Mouse (Mus musculus) MEL (cell line): ENCODE data around the gene Kcnq4. TPM values are rescaled to one million over a fixed set of nuclear protein-coding genes. Genes with fewer than 3 reads are reported as not detected.

ENCODE experiments used
- DNase-seq: peaks from one replicate; pipeline ENCODE4 v3.0.0; 2011; ENCODE audit warnings: low read depth, low spot score
- H3K27ac ChIP-seq: 2 replicates; pipeline ENCODE4 v1.5.1; 2012; ENCODE audit warnings: low read depth, mild to moderate bottlenecking, control low read depth, low read length, moderate library complexity; ENCODE audit not compliant: control insufficient read depth
- H3K27me3 ChIP-seq, 2 experiments: fragments of 150-350 bp in 1 of 2; sonication (generic) in 1 of 2; 2 replicates each; pipeline ENCODE4 v1.6.1; 2012; ENCODE audit warnings: low read length in 2 of 2, mild to moderate bottlenecking in 2 of 2, improper control_type of control experiment in 1 of 2, moderate library complexity in 1 of 2; ENCODE audit not compliant: insufficient read depth in 2 of 2, control insufficient read depth in 1 of 2
- H3K36me3 ChIP-seq, 2 experiments: 2 replicates each; pipeline ENCODE4 v1.6.1; 2012 to 2014; ENCODE audit warnings: low read length in 2 of 2, improper control_type of control experiment in 1 of 2, inconsistent platforms in 1 of 2, mild to moderate bottlenecking in 1 of 2; ENCODE audit not compliant: insufficient read depth in 2 of 2, control insufficient read depth in 1 of 2
- H3K4me1 ChIP-seq, 2 experiments: fragments of 150-350 bp in 1 of 2; sonication (generic) in 1 of 2; 2 replicates each; pipeline ENCODE4 v1.6.1; 2012; ENCODE audit warnings: low read length in 2 of 2, improper control_type of control experiment in 1 of 2, mild to moderate bottlenecking in 1 of 2; ENCODE audit not compliant: insufficient read depth in 2 of 2, control insufficient read depth in 1 of 2
- H3K4me3 ChIP-seq, 2 experiments: fragments of 150-350 bp in 1 of 2; sonication (generic) in 1 of 2; 2 replicates each; pipeline ENCODE4 v1.5.1; 2012; ENCODE audit warnings: low read depth in 2 of 2, low read length in 2 of 2, mild to moderate bottlenecking in 2 of 2, moderate library complexity in 2 of 2, control low read depth in 1 of 2, improper control_type of control experiment in 1 of 2; ENCODE audit not compliant: control insufficient read depth in 1 of 2, insufficient read depth in 1 of 2
- H3K79me2 ChIP-seq: 2 replicates; pipeline ENCODE4 v1.6.1; 2012; ENCODE audit warnings: mild to moderate bottlenecking, low read length, moderate library complexity; ENCODE audit not compliant: control insufficient read depth, poor library complexity, insufficient read depth
- H3K9ac ChIP-seq: 2 replicates; pipeline ENCODE4 v1.6.1; 2012; ENCODE audit warnings: low read depth, mild to moderate bottlenecking, control low read depth, low read length, moderate library complexity; ENCODE audit not compliant: control insufficient read depth, poor library complexity, severe bottlenecking
- H3K9me3 ChIP-seq: fragments of 150-350 bp; sonication (generic); replicated peaks from 2 replicates; pipeline ENCODE4 v1.6.1; 2012; ENCODE audit warnings: mild to moderate bottlenecking, low read length, improper control_type of control experiment, moderate library complexity; ENCODE audit not compliant: insufficient read depth
- BHLHE40 ChIP-seq: IDR thresholded peaks from 2 replicates; pipeline ENCODE4 v1.6.1; 2012; ENCODE audit warnings: low read depth, mild to moderate bottlenecking, inconsistent platforms, low read length, improper control_type of control experiment, borderline replicate concordance
- CHD1 ChIP-seq: IDR thresholded peaks from 2 replicates; pipeline ENCODE4 v1.6.1; 2012; ENCODE audit warnings: low read depth, mild to moderate bottlenecking, inconsistent platforms, low read length, improper control_type of control experiment
- E2F4 ChIP-seq: IDR thresholded peaks from 2 replicates; pipeline ENCODE4 v1.6.1; 2011; ENCODE audit warnings: low read depth, low read length, improper control_type of control experiment, borderline replicate concordance
- EP300 ChIP-seq, 2 experiments: IDR thresholded peaks; 2 replicates each; pipeline ENCODE4 v1.6.1; 2011; ENCODE audit warnings: improper control_type of control experiment in 2 of 2, low read length in 2 of 2, low read depth in 1 of 2, mild to moderate bottlenecking in 1 of 2
- ETS1 ChIP-seq: IDR thresholded peaks from 2 replicates; pipeline ENCODE4 v1.6.1; 2012; ENCODE audit warnings: low read depth, mild to moderate bottlenecking, inconsistent platforms, low read length, improper control_type of control experiment, moderate library complexity
- GABPA ChIP-seq: IDR thresholded peaks from 2 replicates; pipeline ENCODE4 v1.6.1; 2012; ENCODE audit warnings: low read depth, mild to moderate bottlenecking, inconsistent platforms, low read length, improper control_type of control experiment, moderate library complexity
- KAT2A ChIP-seq: conservative IDR thresholded peaks from 2 replicates; pipeline ENCODE4 v1.6.1; 2012; ENCODE audit warnings: low read depth, low read length, improper control_type of control experiment, inconsistent platforms
- MAFK ChIP-seq: IDR thresholded peaks from 2 replicates; pipeline ENCODE4 v1.6.1; 2011; ENCODE audit warnings: low read depth, mild to moderate bottlenecking, low read length, improper control_type of control experiment, borderline replicate concordance
- MAZ ChIP-seq: IDR thresholded peaks from 2 replicates; pipeline ENCODE4 v1.6.1; 2012; ENCODE audit warnings: low read depth, mild to moderate bottlenecking, inconsistent platforms, low read length, improper control_type of control experiment
- MEF2A ChIP-seq: IDR thresholded peaks from 2 replicates; pipeline ENCODE4 v1.6.1; 2014; ENCODE audit warnings: low read depth, mild to moderate bottlenecking, inconsistent platforms, low read length, improper control_type of control experiment; ENCODE audit not compliant: poor library complexity, insufficient replicate concordance, severe bottlenecking; ENCODE audit errors: extremely low read depth
- MYB ChIP-seq: IDR thresholded peaks from 2 replicates; pipeline ENCODE4 v1.6.1; 2011; ENCODE audit warnings: mild to moderate bottlenecking, low read depth, low read length, improper control_type of control experiment
- NRF1 ChIP-seq: IDR thresholded peaks from 2 replicates; pipeline ENCODE4 v1.6.1; 2014; ENCODE audit warnings: low read depth, mild to moderate bottlenecking, inconsistent platforms, low read length, improper control_type of control experiment, moderate library complexity; ENCODE audit not compliant: poor library complexity, insufficient read depth, severe bottlenecking
- POLR2A ChIP-seq, 2 experiments: IDR thresholded peaks; 2 replicates each; pipeline ENCODE4 v1.6.1; 2011 to 2012; ENCODE audit warnings: low read length in 2 of 2, mild to moderate bottlenecking in 2 of 2, control low read depth in 1 of 2, improper control_type of control experiment in 1 of 2, low read depth in 1 of 2, moderate library complexity in 1 of 2; ENCODE audit not compliant: control insufficient read depth in 1 of 2, insufficient read depth in 1 of 2, poor library complexity in 1 of 2
- POLR2AphosphoS2 ChIP-seq: IDR thresholded peaks from 2 replicates; pipeline ENCODE4 v1.6.1; 2011; ENCODE audit warnings: low read length, improper control_type of control experiment
- SIN3A ChIP-seq: IDR thresholded peaks from 2 replicates; pipeline ENCODE4 v1.6.1; 2012; ENCODE audit warnings: low read length, improper control_type of control experiment, inconsistent platforms
- SMC3 ChIP-seq: IDR thresholded peaks from 2 replicates; pipeline ENCODE4 v1.6.1; 2011; ENCODE audit warnings: low read depth, low read length, improper control_type of control experiment
- TAL1 ChIP-seq: IDR thresholded peaks from 2 replicates; pipeline ENCODE4 v1.6.1; 2012; ENCODE audit warnings: mild to moderate bottlenecking, inconsistent platforms, low read length, moderate library complexity, mixed read lengths
- TBP ChIP-seq: IDR thresholded peaks from 2 replicates; pipeline ENCODE4 v1.8.0; 2011; ENCODE audit warnings: low read depth, low read length, improper control_type of control experiment
- TCF12 ChIP-seq: IDR thresholded peaks from 2 replicates; pipeline ENCODE4 v1.6.1; 2014; ENCODE audit warnings: low read depth, mild to moderate bottlenecking, inconsistent platforms, low read length, improper control_type of control experiment, moderate library complexity
- USF1 ChIP-seq: IDR thresholded peaks from 2 replicates; pipeline ENCODE4 v1.6.1; 2014; ENCODE audit warnings: low read depth, mild to moderate bottlenecking, inconsistent platforms, low read length, improper control_type of control experiment, moderate library complexity
- ZKSCAN1 ChIP-seq: IDR thresholded peaks from 2 replicates; pipeline ENCODE4 v1.6.1; 2012; ENCODE audit warnings: low read depth, mild to moderate bottlenecking, inconsistent platforms, low read length, improper control_type of control experiment, moderate library complexity
- polyA plus RNA-seq, 2 experiments: library from polyadenylated mRNA; stranded (reverse) in 1 of 2; unstranded in 1 of 2; fragments of >175 nt in 1 of 2; fragments of >200 nt in 1 of 2; gene quantifications; 2 replicates each; pipeline versions ENCODE4 v1.2.1 to v1.2.4; 2012; ENCODE audit warnings: low replicate concordance in 2 of 2, low read depth in 1 of 2; ENCODE audit not compliant: insufficient read length in 2 of 2, insufficient read depth in 1 of 2, missing spikeins in 1 of 2
- total RNA-seq: library from RNA; depleted of rRNA; stranded (reverse); fragments of 300-350 nt; gene quantifications from 2 replicates; pipeline ENCODE4 v1.2.3, GENCODE M21; 2012

Gene Kcnq4
- total and polyA plus RNA-seq, 3 experiments: 0.07 TPM; not detected in 2

DNA sequence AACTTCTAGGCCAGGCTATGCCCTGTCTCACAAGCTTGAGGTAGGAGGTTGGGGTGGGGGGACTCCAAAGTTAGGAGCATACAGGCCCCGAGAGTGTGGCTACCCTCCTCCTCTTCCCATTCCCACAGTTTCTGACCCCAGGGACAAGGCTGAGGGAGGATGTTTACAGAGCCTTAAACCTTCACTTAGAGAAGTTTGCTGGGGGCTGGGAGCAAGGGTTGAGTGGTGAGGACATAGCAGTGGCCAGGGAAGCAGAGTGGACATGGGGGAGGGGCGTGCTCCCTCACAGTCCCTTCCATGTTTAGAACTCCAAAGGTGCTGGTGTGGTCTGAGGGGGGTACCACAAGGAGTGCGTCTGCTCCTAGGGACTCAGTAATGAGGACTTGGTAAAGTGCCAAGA lies 4.8 kb downstream of the Kcnq4 start:
- TF ChIP-seq NRF1 (no peak), BHLHE40 (no peak), ETS1 (no peak), SIN3A (no peak), EP300 (IDR thresholded peaks at IDR 0.05; ENCODE audit: low read depth in 1 of 2, low read length in 2 of 2) (no peak), POLR2AphosphoS2 (no peak), KAT2A (no peak), POLR2A (IDR thresholded peaks at IDR 0.05; ENCODE audit: control insufficient read depth in 1 of 2, insufficient read depth in 1 of 2, low read depth in 1 of 2, low read length in 2 of 2, poor library complexity in 1 of 2) (no peak), MAZ (no peak), MYB (no peak), E2F4 (no peak), GABPA (no peak), ZKSCAN1 (no peak)
- Histone ChIP-seq H3K27ac (no peak overlapping the region), H3K27me3 (peaks cover 0 to 1% of the 10 kb centered on the region in 2 experiments; a peak in 2 of 4 replicates), H3K9ac (no peak overlapping the region), H3K4me3 (no peak overlapping the region), H3K36me3 (no peaks in the 10 kb centered on the region), H3K79me2 (no peaks in the 10 kb centered on the region), H3K9me3 (no peaks in the 10 kb centered on the region), H3K4me1 (no peaks in the 10 kb centered on the region)
- no peak for DNase-seq

DNA sequence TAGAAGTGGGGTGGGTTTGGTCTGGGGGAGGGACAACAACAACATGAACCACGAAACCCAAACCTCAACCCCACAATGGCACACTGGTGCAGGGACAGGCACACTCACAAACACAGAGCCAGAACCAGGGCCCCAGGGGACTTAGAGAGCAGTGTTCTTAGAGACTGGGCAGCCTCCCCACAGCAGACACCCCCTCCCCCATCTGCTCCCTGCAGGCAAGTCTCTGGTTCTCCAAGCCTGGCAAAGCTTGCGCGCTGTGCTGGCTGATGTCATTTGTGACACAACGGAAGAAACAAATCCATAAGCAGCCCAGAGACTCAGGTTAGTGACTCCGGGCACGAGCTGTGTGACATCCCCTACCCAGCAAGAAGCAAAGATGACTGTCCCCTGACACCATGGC lies 7.1 kb downstream of the Kcnq4 start:
- H3K79me2 ChIP-seq: no peaks in the 10 kb centered on the region
- no peak for DNase-seq
- H3K9me3 ChIP-seq: no peaks in the 10 kb centered on the region

GRCm38 (mm10) chr4:120734012-120734622 lies 14.3 kb downstream of the Kcnq4 start:
- Histone ChIP-seq H3K36me3 (no peaks in the 10 kb centered on the region; a peak in 1 of 4 replicates), H3K4me3 (no peak overlapping the region), H3K79me2 (no peaks in the 10 kb centered on the region), H3K27ac (no peak overlapping the region), H3K4me1 (peaks cover 0 to 4% of the 10 kb centered on the region in 2 experiments), H3K27me3 (peaks cover 5 to 10% of the 10 kb centered on the region in 2 experiments; a peak in 3 of 4 replicates), H3K9ac (no peak overlapping the region), H3K9me3 (no peaks in the 10 kb centered on the region)
- DNase-seq: no peak
- TF ChIP-seq TBP (no peak), MAFK (no peak), TAL1 (no peak), TCF12 (no peak), USF1 (no peak), SMC3 (no peak), KAT2A (no peak)

More for the DNA sequence above, 7.1 kb downstream of the Kcnq4 start:
- H3K36me3 ChIP-seq: no peaks in the 10 kb centered on the region
- TF ChIP-seq CHD1: no peak
- no peak for TF ChIP-seq MEF2A
- TF ChIP-seq MAZ: no peak
- no peak overlapping the region for H3K27ac ChIP-seq
- H3K27me3 ChIP-seq: peaks cover 5 to 12% of the 10 kb centered on the region in 2 experiments; a peak in 3 of 4 replicates
- no peak overlapping the region for H3K9ac ChIP-seq
- no peaks in the 10 kb centered on the region for H3K4me1 ChIP-seq
- no peak overlapping the region for H3K4me3 ChIP-seq
